Mouse (Mus musculus): ENCODE measurements around the gene Olfr992.
"Not testable (repeated sequence)": the region's sequence is repeated elsewhere in the genome, so short reads cannot be mapped to it uniquely, and the experiment has no call there.

Olfr992 gene

DNA sequence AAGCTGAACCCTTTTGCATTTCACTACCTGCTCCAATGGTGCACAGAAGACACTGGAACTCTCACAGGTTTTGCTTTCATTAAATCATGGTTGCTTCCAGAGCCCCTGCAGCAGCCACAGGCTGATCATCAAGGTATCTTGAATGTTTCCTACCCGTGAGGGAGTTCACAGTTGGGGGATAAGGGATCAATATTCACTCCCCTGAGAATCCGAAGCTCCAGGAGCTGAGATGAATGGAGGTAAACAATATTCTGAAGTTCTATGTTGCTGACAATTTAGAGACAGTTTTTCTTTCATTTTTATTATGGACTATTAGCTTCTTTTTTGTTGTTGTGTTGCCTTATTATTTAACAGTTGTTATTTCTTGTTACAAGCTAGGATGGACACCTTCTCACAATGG is at the start of gene Olfr992:
Gene Olfr992, minus strand, starts transcription at position 101 of the 400 bp plus-strand sequence.
- no peak for DNase-seq (ENCODE audit: low spot score)

DNA sequence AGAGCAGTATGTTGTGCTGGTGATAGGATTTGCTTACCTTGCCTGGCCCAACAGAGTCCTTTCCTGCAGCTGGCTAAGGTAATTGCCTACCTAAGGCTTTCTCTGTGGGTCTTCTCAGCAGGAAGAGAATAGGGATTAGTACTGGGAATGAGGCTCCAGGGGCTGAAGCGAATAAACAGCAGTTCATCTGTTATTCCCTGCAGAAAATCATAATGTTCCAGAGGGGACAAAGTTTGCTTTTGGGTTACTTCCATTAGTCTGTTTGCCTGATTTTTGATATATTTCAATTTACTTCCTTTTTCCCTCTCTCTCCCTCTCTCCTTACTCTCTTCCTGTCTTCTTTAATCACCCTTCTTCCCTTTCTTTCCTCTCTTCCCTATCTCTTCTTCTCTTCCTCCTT is 34.3 kb upstream of the Olfr992 start, which contains the start of gene Olfr995:
Gene Olfr995, minus strand, starts transcription at position 101 of the 400 bp plus-strand sequence.
- no peak for DNase-seq (ENCODE audit: low spot score)

DNA sequence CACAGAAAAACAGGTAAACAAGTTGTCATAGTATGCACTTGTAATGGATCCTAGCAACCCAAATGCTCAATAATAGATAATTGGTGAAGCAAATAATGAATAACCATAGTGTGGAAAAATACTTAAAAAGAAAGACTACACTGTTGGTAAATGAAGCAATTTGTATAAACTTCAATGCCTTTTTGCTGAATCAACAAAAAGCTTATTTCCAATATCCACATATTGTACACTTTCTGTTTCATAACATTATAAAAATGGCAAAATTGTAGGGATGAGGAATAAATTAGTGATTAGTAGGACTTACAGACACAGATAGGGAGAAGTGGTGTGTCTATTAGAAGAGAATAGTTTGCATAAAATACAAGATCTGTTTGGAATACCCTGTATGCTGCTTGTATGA is 33.3 kb upstream of the Olfr992 start:
- DNase-seq (ENCODE audit: low spot score) = no peak

DNA sequence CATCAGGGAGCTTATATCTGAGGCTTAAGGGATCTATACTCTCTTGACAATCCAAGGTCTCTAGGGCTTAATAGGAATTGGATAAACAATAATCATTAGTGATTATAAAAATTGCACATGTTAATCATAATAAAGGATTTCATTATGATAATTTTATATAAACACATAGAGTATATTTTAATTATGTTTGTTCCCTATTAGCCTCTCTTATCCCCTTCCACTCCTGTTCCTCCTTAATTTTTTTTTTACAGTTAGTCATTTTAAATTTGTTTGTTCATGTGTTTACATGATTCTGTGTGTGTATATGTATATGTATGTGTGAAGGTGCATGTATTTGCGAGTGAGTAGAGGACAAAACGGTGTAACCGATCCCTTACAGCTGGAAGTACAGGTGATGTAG is 27.1 kb upstream of the Olfr992 start, which contains the start of gene Olfr994:
Gene Olfr994, minus strand, starts transcription at position 101 of the 400 bp plus-strand sequence.
- DNase-seq (ENCODE audit: low spot score) = no peak

DNA sequence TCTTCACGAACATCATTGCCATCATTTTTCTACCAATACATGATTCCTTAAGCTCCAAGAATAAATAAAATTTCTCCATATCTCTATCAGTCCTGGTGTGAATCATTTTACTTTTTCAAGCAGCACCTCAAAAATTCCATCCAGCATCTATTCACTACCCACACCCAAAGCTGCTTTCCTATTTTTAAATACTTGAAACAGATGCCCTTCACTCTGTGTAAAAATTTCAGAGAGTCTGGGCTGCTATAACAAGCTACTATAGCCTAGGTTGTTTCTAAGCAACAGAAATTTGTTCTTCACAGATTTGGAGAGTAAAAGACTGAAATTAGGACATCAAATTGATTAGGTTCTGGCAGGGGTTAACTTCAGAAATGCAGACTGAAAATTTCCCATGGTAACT is 16.6 kb upstream of the Olfr992 start:
- no peak for DNase-seq (ENCODE audit: low spot score)

DNA sequence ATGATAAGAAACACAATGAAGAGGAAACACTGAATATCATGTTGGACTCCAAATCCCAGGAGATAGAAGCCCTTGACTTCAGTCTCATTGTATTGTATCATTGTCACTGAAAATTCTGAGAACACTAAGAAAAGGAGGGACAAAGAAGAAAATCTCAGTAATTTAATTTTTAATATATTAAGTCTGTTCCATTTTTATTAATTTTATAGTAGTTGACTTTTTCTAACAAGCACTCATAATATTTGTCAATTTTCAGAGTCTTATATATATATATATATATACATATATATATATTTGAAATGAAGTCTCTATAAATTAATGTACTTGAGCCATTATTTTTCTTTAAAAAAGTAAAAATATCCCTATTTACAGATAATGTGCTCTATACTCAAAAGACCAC is 5.5 kb upstream of the Olfr992 start, which contains the start of gene Olfr993:
Gene Olfr993, minus strand, starts transcription at position 101 of the 400 bp plus-strand sequence.
- DNase-seq (ENCODE audit: low spot score) = no peak

DNA sequence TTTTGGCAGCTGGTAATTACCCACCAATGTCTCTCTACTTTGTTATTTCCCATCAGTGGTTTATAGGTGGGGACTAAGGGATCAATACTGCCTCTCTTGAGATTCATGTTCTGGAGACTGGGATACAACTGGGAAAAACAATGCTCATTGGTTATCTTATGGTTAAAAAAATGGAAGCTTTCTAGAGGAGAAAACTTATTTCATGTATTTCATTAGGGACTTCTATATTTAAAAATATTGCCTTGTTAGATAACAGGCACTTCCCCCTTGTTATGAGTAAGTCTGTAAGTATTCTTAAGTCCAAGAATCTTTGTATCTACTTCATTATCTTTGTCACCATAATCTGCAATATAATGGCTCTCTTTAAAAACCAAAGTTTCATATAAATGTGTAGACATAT is 46.1 kb downstream of the Olfr992 start, which contains the start of gene Olfr988:
Gene Olfr988, minus strand, starts transcription at position 101 of the 400 bp plus-strand sequence.
- not testable (repeated sequence) for DNase-seq (ENCODE audit: low spot score)

Data from adipocyte (in vitro differentiated cells).